Mouse (Mus musculus) ES-E14 (cell line): ENCODE results near the gene Pigq. TPM values are rescaled to one million over a fixed set of nuclear protein-coding genes. Genes with fewer than 3 reads are reported as not detected.

ENCODE experiments used
- DNase-seq: peaks from one replicate; pipeline ENCODE4 v3.0.0-alpha.2; 2013; ENCODE audit warnings: low read depth, low spot score
- H3K27ac ChIP-seq: 2 replicates; pipeline ENCODE4 v1.5.1; 2012; ENCODE audit warnings: low read depth, mild to moderate bottlenecking, low read length, moderate library complexity, mixed read lengths; ENCODE audit not compliant: poor library complexity, insufficient read depth, severe bottlenecking
- H3K36me3 ChIP-seq: 2 replicates; pipeline ENCODE4 v1.6.1; 2012; ENCODE audit warnings: mild to moderate bottlenecking, low read length, moderate library complexity, mixed read lengths; ENCODE audit not compliant: control insufficient read depth, poor library complexity, insufficient read depth, severe bottlenecking
- H3K4me1 ChIP-seq, 2 experiments: fragments of 150-350 bp in 1 of 2; sonication (generic) in 1 of 2; 2 replicates each; pipeline ENCODE4 v1.6.1; 2012; ENCODE audit warnings: low read length in 2 of 2, mild to moderate bottlenecking in 1 of 2, mixed read lengths in 1 of 2; ENCODE audit not compliant: control insufficient read depth in 2 of 2, insufficient read depth in 2 of 2, poor library complexity in 1 of 2
- H3K4me3 ChIP-seq, 2 experiments: fragments of 150-350 bp in 1 of 2; sonication (generic) in 1 of 2; 2 replicates each; pipeline ENCODE4 v1.5.1; 2012; ENCODE audit warnings: low read length in 2 of 2, low read depth in 1 of 2, mild to moderate bottlenecking in 1 of 2, mixed read lengths in 1 of 2; ENCODE audit not compliant: insufficient read depth in 1 of 2, poor library complexity in 1 of 2, severe bottlenecking in 1 of 2
- H3K9ac ChIP-seq: 2 replicates; pipeline ENCODE4 v1.6.1; 2012; ENCODE audit warnings: low read depth, mild to moderate bottlenecking, low read length, mixed read lengths; ENCODE audit not compliant: poor library complexity, insufficient read depth, severe bottlenecking
- H3K9me3 ChIP-seq: fragments of 150-350 bp; sonication (generic); 2 replicates; pipeline ENCODE4 v1.6.1; 2012; ENCODE audit warnings: low read depth, mild to moderate bottlenecking, low read length; ENCODE audit not compliant: control insufficient read depth, insufficient read depth
- CHD2 ChIP-seq: IDR thresholded peaks from 2 replicates; pipeline ENCODE4 v1.6.1; 2014; ENCODE audit warnings: mild to moderate bottlenecking, low read depth, low read length, inconsistent platforms
- HCFC1 ChIP-seq: IDR thresholded peaks from 2 replicates; pipeline ENCODE4 v1.6.1; 2012; ENCODE audit warnings: low read length, inconsistent platforms, borderline replicate concordance; ENCODE audit not compliant: insufficient read depth
- MAFK ChIP-seq: IDR thresholded peaks from 2 replicates; pipeline ENCODE4 v1.6.1; 2014; ENCODE audit warnings: mild to moderate bottlenecking, low read depth, low read length, inconsistent platforms; ENCODE audit not compliant: insufficient read depth
- ZC3H11A ChIP-seq: IDR thresholded peaks from 2 replicates; pipeline ENCODE4 v1.6.1; 2012; ENCODE audit warnings: low read depth, mild to moderate bottlenecking, inconsistent platforms, low read length, borderline replicate concordance
- ZNF384 ChIP-seq: IDR thresholded peaks from 2 replicates; pipeline ENCODE4 v1.6.1; 2012; ENCODE audit warnings: low read depth, low read length, inconsistent platforms
- in situ Hi-C, 2 experiments: fragments of 600-800 bp; cut with MboI; formaldehyde crosslinking; loops; one replicate each; pipeline ENCODE4 v1.15.1; 2025; ENCODE audit warnings: low sequenced_read_pairs in 2 of 2, inconsistent platforms in 1 of 2; ENCODE audit not compliant: unreplicated experiment in 2 of 2
- total RNA-seq: library from RNA; depleted of rRNA; stranded (reverse); fragments of 300-350 nt; gene quantifications from 2 replicates; pipeline ENCODE4 v1.2.3, GENCODE M21; 2012

The Pigq gene
- total RNA-seq, 1 experiment: 44.4 TPM

DNA sequence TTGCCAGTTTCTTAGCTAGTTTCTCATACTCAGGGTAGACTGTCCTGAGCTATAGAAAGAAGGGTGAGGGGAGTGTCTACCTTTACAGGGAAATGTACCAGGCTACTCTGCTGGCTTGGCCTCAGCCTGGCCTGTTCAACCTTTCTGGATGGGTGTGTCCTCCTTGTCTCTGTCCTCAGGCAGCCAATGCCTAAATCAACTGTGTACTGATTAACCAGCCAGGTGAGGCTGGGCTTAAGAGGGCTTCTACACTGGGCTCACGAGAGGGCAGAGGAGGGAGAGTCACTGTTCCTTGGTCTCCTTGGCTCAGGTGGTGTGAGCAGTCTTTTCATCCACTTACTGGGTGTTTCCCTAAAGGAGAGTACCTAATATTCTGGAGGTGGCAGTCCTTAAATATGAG is 23.4 kb upstream of the Pigq start:
- H3K36me3 ChIP-seq: 0 out of 2 replicates have a peak, but pooled peaks cover 1% of the 10 kb centered on the region
- H3K9me3 ChIP-seq: no peaks in the 10 kb centered on the region
- no peaks in the 10 kb centered on the region for H3K4me1 ChIP-seq
- TF ChIP-seq MAFK: no peak
- TF ChIP-seq ZNF384: no peak
- no peak overlapping the region for H3K4me3 ChIP-seq
- H3K9ac ChIP-seq: no peak overlapping the region
- no peak for DNase-seq
- in situ Hi-C loops: no loop called here
- H3K27ac ChIP-seq: no peak overlapping the region

DNA sequence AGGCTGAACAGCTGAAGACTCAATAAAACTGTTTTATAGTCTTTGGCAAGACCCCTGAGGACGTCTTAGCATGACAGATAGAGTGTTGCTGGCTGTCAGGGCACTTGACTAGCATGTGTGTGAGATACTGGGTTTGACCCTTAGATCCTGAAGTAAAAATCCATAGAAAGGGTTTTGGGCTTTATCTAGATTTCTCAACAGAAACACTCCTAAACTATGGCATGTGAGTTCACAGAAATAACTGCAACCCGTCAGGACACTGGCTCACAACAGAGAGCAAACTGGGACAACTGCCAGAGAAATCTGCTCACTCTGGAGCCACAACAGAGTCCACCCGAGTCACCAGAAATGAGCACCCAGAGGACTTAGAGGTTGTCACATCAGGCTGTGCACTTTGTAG is 22.9 kb upstream of the Pigq start:
- in situ Hi-C loops: no loop called here
- Histone ChIP-seq H3K4me1 (no peaks in the 10 kb centered on the region), H3K9ac (no peak overlapping the region), H3K27ac (no peak overlapping the region), H3K36me3 (0 out of 2 replicates have a peak, but pooled peaks cover 1% of the 10 kb centered on the region), H3K9me3 (no peaks in the 10 kb centered on the region), H3K4me3 (no peak overlapping the region)
- no peak for DNase-seq
- no peak for TF ChIP-seq ZNF384
- TF ChIP-seq ZC3H11A: no peak
- TF ChIP-seq MAFK: no peak
- no peak for TF ChIP-seq CHD2
- no peak for TF ChIP-seq HCFC1

- H3K9me3 ChIP-seq: no peaks in the 10 kb centered on the region
- no peak overlapping the region for H3K27ac ChIP-seq
- H3K4me3 ChIP-seq: no peak overlapping the region
- in situ Hi-C loops: no loop called here
- no peak for DNase-seq
- peaks cover 5% of the 10 kb centered on the region; the same call in 1 of the 2 replicates for H3K36me3 ChIP-seq
- no peak for TF ChIP-seq MAFK
- H3K4me1 ChIP-seq: no peaks in the 10 kb centered on the region
- H3K9ac ChIP-seq: no peak overlapping the region
These were observed 19.5 kb upstream of the Pigq start for GRCm38 (mm10) chr17:25964271-25964670.

DNA sequence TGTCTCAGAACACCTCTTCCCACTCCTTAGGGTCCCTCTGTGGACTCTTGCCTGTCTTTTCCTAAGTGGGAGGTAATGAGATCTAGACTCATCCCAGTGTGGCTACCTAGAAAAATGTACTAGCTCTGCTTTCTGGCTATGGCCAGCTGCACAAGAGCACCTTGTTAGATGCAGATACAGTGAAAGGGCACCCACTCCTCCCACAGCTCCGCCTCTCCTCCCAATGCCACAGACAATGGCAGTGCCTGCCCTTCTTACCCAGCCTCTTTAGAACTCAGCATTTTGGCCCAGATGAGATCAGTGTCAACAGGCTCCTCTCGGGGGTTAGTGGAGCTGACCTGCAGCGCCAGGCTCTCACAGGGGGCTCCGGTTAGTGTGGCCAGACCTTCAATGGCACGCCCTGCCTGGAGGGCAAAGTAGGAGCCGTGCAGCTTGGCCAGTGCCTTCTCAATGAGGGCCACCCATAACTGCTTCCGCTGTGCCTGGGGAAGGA is 17.7 kb upstream of the Pigq start:
- DNase-seq: no peak
- Histone ChIP-seq H3K9ac (no peak overlapping the region), H3K4me1 (0 out of 4 replicates have a peak, but pooled peaks cover 0 to 1% of the 10 kb centered on the region in 2 experiments), H3K36me3 (peaks cover 5% of the 10 kb centered on the region; the same call in 1 of the 2 replicates), H3K4me3 (no peak overlapping the region), H3K27ac (no peak overlapping the region), H3K9me3 (no peaks in the 10 kb centered on the region)
- no peak for TF ChIP-seq ZNF384
- no peak for TF ChIP-seq MAFK
- no peak for TF ChIP-seq ZC3H11A
- TF ChIP-seq CHD2: no peak
- TF ChIP-seq HCFC1: no peak
- in situ Hi-C loops: no loop called here

- Histone ChIP-seq H3K4me1 (0 out of 4 replicates have a peak, but pooled peaks cover 0 to 2% of the 10 kb centered on the region in 2 experiments), H3K36me3 (peaks cover 5% of the 10 kb centered on the region; the same call in 1 of the 2 replicates), H3K9me3 (no peaks in the 10 kb centered on the region), H3K4me3 (no peak overlapping the region), H3K27ac (no peak overlapping the region), H3K9ac (no peak overlapping the region)
- DNase-seq: no peak
- in situ Hi-C loops: no loop called here
- TF ChIP-seq ZNF384 (no peak), MAFK (no peak), HCFC1 (no peak), CHD2 (no peak), ZC3H11A (no peak)
These were observed 16.8 kb upstream of the Pigq start for GRCm38 (mm10) chr17:25961566-25961965.
